Mouse (Mus musculus) CH12.LX (cell line): ENCODE data around the gene Gipr.

Experiments used
- CTCF ChIP-seq, 2 experiments: IDR thresholded peaks in 1 of 2; conservative IDR thresholded peaks in 1 of 2; 2 replicates each; pipeline ENCODE4 v1.5.1; 2011 to 2012; ENCODE audit warnings: low read depth in 2 of 2, low read length in 2 of 2, improper control_type of control experiment in 1 of 2, inconsistent platforms in 1 of 2, mild to moderate bottlenecking in 1 of 2, moderate library complexity in 1 of 2
- POLR2A ChIP-seq: IDR thresholded peaks from 2 replicates; pipeline ENCODE4 v1.6.1; 2011; ENCODE audit warnings: low read depth, mild to moderate bottlenecking, improper control_type of control experiment, low read length
- ZC3H11A ChIP-seq: IDR thresholded peaks from 2 replicates; pipeline ENCODE4 v1.6.1; 2012; ENCODE audit warnings: low read depth, mild to moderate bottlenecking, inconsistent platforms, low read length, improper control_type of control experiment

DNA sequence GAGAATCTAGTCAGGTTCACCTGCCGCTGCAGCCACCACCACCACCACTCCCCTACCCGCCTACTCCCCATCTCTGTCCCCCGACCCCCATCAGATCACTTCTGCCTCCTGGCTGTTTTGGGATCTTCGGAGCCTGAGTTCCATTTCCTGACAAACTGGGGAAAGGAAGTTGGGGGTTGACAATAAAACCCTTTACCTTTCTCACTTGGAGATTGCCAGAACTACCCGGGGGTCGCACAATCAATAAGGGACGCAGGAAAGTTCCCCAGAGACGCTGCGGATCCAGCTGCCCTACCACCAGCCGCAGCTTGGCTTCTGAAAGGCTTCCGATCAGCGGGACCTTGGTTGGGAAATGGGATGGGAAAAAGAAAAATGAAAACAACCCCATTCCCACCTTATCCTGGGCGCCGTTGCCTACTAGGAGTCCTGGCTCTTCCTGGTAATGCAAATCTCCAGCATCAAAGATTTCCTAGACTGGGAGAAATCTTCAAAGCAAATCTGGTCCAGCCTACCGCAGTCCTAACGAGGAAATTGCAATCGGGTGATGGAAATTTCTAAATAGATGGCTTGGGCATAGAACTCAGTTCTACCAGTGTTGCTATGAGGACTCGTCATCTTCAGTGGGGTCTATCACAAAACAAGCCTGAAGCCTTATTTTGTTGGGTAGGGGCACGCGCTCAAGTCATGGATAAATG is 17.6 kb downstream of the Gipr start:
- TF ChIP-seq ZC3H11A (no peak), POLR2A (no peak), CTCF (conservative IDR thresholded peaks at IDR 0.05 in 1 of 2, IDR thresholded peaks at IDR 0.05 in 1 of 2; ENCODE audit: low read depth in 2 of 2, low read length in 2 of 2) (no peak)
